Mouse (Mus musculus): ENCODE measurements around the gene Mfsd5. TPM values are rescaled to one million over a fixed set of nuclear protein-coding genes. Genes with fewer than 3 reads are reported as not detected.

Gene Mfsd5
- polyA plus RNA-seq, 3 experiments from 2014 or later = 30.8 to 33.1 (median 31.8) TPM

GRCm38 (mm10) chr15:102248131-102248811, 31.0 kb upstream of the Mfsd5 start:
- no peak for ATAC-seq

- no peak for ATAC-seq
Observed at GRCm38 (mm10) chr15:102248812-102249191, 30.5 kb upstream of the Mfsd5 start.

- ATAC-seq = no peak
Observed at GRCm38 (mm10) chr15:102249251-102249691, 30.0 kb upstream of the Mfsd5 start.

GRCm38 (mm10) chr15:102249967-102250366, 29.3 kb upstream of the Mfsd5 start:
- no peak for ATAC-seq

- ATAC-seq = no peak
Observed at GRCm38 (mm10) chr15:102250521-102250920, 28.7 kb upstream of the Mfsd5 start.

GRCm38 (mm10) chr15:102255547-102256255, 23.6 kb upstream of the Mfsd5 start:
- no peak for ATAC-seq

GRCm38 (mm10) chr15:102256431-102257201, 22.6 kb upstream of the Mfsd5 start:
- no peak for ATAC-seq

GRCm38 (mm10) chr15:102257202-102258075, 21.8 kb upstream of the Mfsd5 start, which contains the start of gene Rarg:
Gene Rarg (minus strand): TSS chr15:102257517.
- peak; percentile 47 for ATAC-seq

GRCm38 (mm10) chr15:102258076-102258470, 21.2 kb upstream of the Mfsd5 start:
- no peak for ATAC-seq

- ATAC-seq = no peak
Observed at GRCm38 (mm10) chr15:102258581-102259253, 20.5 kb upstream of the Mfsd5 start.

GRCm38 (mm10) chr15:102262582-102262981, 16.7 kb upstream of the Mfsd5 start:
- ATAC-seq = no peak

- ATAC-seq = peak; percentile 94
Observed at GRCm38 (mm10) chr15:102263037-102263436, 16.2 kb upstream of the Mfsd5 start.

- no peak for ATAC-seq
Observed at GRCm38 (mm10) chr15:102265548-102265947, 13.7 kb upstream of the Mfsd5 start.

- ATAC-seq = no peak
Observed at GRCm38 (mm10) chr15:102270274-102270960, 8.8 kb upstream of the Mfsd5 start, which contains the start of gene Gm9918. Gene Gm9918 (plus strand): TSS chr15:102270563.

- ATAC-seq = no peak
Observed at GRCm38 (mm10) chr15:102271441-102271840, 7.8 kb upstream of the Mfsd5 start.

- no peak for ATAC-seq
Observed at GRCm38 (mm10) chr15:102273982-102274716, 5.1 kb upstream of the Mfsd5 start.

GRCm38 (mm10) chr15:102278726-102279091, 545 bp upstream of the Mfsd5 start:
- no peak for ATAC-seq

- ATAC-seq = peak; percentile 3
Observed at GRCm38 (mm10) chr15:102279783-102280520, 698 bp downstream of the Mfsd5 start.

- no peak for ATAC-seq
Observed at GRCm38 (mm10) chr15:102280623-102281022, 1.4 kb downstream of the Mfsd5 start.
